Mouse (Mus musculus) NIH3T3 (cell line): ENCODE data around the gene Grk6.

ENCODE experiments used
- DNase-seq: peaks from one replicate; pipeline ENCODE4 v3.0.0-alpha.2; 2012; ENCODE audit warnings: low read depth

Gene Grk6

DNA sequence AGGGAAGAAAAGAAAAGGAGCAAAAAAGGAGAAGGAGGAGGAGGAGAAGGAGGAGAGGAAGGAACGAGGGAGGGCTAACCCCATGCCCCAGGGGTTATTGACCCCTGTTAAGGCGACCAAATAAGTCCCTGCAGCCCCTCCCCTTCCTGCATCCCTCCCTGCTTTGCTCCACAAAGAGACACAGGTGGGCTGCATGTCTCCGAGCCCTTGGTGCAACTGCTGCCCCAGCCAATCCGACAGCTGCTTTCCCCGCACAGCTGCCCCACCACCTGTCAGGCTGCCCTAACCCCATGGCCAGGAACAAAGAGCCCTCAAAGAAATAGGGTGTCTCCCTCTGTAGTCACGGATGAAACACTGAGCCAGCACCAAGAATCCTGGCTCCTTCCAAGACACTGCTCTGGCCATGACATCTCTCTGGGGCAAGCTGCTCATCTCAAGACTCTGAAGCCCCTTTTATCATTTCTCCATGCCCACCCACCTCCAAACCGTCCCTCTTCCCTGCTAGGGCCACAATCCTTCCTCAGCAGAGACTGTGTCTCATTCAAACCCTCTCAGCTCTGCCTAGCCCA is 39.7 kb downstream of the Grk6 start:
- DNase-seq = no peak

DNA sequence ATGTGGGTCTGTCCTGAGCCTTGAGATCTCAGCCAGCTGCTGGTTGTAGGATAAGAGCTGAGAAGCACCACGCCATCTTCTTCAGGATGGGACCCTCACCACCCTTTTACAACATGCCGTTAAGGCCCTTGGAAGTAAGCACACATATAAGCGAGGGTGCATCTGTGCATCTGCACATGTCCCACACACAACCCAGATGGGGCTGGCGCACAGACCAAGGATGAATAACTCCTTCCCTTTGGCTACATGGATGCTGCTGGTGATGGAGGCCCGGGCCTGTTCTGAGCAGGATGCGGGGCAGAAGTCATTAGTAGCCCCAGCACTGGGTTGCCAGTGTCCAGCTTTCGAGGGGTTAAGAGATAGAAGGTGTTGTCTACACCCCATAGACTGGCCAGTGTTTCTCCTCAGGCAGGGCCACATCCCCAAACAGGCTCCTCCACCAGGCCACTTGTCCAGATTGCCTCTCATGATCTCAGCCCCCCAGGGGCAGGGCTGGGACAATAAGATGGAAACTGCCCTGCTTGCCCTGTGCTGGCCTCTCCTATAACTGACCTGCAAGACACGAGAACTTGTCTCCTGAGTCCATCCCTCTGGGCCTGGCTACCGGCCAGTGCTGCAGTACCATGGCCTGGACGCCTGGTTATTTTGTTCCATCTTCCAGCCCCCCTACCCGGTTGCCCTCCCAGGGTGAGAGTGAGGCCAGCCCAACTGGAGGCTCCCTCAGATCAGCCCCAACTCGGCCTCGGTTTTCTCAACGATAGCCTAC is 41.3 kb downstream of the Grk6 start:
- peak; percentile 64 for DNase-seq

DNA sequence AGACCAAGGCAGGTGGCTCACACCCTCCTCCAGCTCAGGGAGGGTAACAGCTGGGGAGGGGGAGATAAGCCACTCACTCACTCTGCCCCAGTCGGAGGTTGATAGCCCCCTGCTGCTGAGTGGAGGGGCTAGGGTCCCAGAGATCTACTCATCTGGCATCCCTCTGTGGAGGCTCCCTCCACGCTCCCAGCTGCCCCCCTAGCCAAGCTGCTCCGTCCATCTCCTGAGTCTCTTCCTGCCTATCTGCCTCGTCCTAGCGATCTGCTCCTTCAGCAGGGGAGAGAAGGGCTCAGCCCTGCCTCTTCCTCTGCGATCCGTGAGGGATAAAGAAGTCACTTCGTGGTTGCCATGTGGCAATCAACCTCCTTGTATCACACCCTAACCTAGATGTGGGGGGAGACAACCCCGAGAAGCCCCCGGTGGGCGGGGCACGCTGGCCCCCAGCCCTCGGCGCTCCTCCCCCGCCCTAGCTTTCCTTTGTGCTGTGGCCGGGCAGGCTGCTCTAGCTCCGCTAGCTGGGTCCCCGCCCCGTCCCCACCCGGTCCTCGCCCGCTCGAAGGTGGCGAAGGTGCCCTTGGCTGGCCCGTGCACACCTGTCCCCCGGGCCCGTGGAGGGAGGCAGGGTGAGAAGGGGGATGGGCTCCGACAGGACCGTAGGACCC is 42.2 kb downstream of the Grk6 start:
- peak; percentile 53 for DNase-seq

DNA sequence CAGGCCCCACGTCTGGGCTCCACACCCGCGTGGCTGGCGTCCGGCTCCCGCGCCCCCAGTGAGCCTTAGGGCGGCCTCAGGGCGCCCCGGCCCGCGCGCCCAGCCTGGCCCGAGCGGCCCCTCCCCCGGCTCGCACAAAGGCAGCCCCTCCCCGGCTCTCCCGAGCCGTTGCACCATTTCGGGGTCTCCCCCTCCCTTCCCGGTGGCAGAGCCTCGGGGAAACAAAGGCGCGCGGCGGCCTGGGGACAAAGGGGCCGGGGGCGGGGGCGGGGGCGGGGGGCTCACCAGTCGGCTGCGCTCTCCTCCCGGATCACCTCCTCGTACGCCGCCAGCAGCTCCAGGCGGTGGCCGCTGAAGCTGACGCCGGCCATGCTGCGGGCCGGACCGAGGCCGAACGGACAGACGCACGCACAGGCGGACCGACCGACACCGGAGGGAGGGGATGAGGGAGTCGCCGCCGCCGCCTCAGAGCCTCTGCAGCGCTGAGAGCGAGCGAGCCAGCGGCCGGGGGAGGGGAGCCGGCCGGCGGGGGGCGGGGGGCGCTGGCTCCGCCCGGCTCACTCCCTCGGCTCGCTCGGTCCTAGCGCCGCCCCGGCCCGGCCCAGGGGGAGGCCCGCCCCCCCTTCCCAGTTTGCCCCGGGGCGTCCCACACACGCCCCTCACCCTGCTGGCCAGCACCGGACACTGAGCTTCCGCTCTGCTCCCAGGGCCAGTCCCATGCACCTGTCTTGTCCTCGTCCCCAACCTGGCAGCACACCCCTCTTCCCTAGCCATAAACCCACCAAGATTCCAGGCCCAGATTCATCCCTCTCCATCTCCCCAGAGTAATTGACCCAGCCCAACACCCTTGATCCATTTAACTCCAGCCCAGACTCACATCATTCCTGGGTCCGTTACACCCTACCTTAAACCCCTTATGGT is 43.0 kb downstream of the Grk6 start, which contains the start of gene Dbn1:
TSS of gene Dbn1 (minus strand) at position 534 of the 921 bp plus-strand sequence.
- DNase-seq = peak; percentile 71

DNA sequence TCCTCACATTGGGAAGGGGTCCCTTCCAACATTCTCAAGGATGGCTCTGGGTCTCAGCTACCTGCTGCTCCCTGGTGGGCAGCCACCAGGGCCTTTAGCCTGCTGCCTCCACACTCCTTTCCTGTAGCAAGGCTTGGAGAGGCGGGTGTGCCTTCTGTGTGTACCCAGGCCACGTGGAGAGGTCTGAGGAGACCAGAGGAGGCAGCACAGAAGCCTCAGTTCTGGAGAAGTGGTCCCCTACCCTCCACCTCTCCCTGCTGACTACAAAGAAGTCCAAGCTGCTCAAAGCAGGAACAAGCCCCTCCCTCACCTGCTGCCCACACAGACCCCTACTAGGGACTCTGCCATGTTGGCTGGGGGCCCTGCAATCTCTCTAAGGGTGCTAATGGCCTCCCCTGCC is 49.4 kb downstream of the Grk6 start:
- no peak for DNase-seq

DNA sequence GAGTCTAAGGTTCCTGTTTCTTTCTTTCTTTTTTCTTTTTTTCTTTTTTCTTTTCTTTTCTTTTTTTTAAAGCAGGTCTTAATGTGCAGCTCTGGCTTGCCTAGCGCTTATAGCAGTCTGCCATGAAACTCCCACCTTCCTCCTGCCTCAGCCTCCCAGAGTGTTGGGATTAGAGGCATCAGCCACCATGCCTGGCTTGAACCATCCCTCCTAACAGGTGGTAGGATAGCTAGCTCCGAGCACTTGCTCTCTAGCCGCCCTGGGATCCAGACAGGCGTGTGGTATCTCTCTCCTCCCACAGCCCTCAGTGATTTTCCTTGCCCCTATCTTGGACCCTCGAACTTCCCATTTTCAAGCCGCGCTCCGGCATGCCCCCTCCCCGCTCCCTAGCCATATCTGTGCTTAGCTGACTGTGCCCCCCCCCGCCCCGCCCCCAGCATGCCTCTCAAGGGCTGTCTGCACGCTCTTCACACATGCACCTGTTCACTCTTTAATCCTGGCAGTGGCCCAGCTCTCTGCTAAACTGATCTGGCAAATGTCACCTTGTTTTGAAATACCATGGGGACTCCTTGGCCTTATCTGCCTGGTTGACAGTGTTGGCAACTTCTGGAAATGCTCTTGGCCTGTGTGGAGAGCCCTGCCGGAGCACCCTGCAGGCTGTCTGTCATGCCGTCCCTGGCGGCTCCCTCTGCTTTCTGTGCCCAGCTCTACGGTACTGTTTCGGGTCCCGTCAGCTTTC is 50.2 kb downstream of the Grk6 start:
- DNase-seq = no peak

DNA sequence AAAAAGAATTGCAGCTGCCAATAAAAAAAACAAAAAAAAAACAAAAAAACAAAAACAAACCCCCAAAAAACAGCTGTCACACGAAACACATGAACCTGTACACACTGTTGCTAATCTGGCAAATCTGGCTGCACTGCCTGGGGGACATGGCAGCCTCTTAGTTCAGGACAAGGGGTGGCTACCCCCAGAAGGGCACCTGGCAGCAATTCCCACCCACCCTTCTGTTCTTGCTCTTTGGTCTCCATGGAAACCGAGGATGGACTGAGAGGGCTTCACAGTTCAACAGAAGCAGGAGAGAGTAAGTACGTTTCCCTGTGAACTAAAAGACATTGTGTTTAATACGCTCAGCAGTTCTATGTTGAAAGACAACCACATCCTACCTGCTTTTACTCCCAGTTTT is 50.8 kb downstream of the Grk6 start:
- no peak for DNase-seq

DNA sequence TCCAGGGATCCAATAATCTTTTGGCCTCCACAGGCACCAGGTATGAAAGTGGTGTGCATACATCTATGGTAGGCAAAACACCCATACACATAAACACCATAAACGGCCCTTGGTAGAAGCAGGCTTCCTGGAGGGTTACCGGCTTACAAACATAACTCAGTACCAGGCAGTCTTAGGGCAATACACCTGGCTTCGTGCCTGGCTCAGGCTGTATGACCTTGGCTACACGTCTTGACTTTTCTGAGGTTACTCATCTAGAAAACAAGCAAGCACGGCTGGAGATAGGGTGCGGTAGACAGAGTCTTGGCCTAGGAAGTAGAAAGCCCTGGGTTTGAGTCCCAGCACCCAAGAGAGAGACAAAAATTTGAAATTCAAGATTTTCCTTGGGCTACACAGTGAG is 51.8 kb downstream of the Grk6 start:
- DNase-seq = peak; percentile 16

DNA sequence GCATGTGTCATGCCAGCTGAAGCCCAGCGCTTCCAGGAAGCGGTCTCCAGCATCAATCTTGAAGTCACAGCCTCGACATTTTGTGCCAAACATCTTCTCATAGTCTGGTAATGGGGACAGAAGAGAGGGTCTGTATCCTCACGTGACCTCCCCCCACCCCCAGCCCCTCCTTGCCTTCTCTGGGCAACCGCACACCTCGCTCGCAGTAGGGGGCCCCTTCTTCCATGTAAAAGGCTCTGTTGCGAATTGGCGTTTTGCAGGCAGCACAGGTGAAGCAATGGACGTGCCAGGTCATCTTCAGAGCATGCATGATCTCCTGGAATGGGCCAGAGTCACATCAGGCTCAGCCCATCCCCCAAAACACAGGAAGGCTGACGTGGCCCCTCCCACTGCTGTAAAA is 54.0 kb downstream of the Grk6 start:
- DNase-seq = no peak

DNA sequence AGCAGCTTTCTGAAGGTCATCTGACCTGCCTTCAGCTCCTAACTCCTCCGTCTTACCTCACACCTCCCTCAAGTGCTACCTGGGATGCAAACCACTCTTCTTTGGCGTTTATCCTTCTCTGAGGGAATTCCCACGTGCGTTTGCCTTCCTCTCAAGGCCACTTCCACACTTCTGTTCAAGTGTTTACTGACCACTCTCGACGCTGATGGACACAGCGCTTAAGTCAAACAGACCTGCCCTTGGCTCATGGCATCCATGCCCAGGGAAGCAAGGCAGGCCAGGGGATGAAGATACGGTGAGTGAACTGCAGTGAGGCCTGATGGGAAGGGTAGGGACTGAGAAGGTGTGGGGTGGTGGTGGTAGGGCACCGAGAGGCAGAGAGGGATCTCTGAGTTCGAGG is 55.7 kb downstream of the Grk6 start:
- no peak for DNase-seq

DNA sequence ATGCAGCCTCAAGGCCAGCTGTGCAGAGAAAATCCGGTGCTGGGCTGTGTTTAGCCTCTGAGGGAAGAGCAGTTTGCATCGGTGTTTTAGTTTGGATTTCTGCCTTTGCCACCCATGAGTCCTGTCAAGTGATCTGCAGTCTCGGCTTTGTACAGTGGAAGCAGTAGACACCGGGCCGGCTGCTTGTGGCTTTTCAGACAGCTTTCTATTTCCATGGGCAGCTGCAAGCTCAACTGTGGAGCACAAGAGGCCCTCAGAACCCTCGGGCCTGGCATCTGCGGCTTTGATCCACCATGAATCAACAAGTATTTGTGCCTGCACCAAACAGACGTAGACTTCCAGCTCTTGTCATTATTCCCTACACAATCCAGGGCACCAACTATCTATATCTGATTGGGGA is 57.5 kb downstream of the Grk6 start:
- no peak for DNase-seq

DNA sequence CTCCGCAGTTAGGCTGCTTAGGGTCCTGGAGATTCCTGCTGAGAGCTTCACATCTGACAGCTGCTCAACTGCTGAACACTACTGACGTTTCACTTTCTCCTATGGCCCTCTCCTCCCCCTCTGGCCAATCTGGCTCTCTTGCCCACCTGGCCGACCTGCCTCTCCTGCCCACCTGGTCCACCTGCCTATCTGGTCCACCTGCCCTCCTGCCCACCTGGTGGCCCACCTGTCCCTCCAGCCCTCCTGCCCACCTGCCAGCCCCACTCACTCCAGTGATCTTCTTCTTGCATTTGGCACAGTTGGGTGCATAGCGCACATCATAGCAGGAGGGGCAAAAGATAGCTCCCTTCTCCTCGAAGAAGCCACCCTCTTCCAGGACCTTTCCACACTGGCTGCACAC is 59.5 kb downstream of the Grk6 start:
- DNase-seq = no peak

DNA sequence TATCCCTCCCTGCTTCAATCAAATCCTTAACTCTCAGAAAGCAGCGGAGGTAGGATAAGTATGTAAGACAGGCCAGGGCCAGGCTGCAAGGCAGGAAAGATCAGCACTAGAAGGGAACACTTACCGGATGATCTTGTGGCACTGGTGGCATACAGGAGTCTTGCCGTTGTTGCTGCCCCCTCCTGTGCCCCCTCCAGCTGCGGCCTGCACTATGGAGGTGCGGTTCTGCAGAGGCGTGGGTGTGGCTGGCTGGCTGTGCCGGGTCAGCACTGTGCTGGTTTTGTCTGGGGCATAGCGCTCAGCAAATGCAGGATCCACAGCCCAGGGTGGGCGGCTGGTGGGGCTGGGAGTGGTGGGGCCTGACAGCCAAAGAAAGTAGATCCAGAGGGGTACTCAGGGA is 60.9 kb downstream of the Grk6 start:
- no peak for DNase-seq

DNA sequence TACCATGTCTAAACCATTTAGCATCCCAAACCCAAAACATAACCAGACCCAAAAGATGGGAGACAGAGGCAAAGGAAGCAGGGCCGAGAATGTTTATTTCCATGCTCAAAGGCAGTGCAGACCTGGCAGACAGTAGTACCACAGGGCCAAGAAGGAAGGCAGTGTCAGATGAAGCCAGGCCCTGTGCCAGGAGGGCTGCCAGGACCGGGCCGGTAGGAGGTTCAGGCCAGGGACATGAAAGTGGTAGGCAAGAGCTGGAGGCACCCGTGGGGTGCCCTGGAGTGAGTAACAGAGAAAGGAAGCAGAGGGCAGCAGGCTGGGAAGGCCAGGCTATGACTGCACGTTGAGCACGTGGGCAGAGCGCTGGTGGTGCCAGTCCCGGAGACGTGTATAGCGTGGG is 61.8 kb downstream of the Grk6 start:
- DNase-seq = no peak

DNA sequence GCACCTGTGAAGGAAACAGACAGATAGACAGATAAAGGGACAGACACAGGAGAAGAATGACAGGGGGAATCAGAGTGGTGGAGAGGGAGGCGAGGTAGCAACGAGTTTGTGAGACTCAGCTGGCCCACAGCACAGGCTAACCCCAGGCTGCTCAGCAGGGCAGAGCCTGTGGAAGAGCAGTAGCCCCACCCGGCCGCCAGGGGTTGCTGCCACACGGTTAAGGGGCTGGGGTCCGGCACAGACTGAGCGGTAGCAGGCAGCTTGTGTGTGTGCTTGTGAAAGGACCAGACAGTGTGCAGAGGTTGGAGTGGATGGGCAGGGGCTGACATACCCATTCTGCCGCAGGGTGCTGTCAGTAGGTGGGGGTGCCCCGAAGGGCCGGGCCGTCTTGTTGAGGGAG is 63.0 kb downstream of the Grk6 start:
- no peak for DNase-seq

DNA sequence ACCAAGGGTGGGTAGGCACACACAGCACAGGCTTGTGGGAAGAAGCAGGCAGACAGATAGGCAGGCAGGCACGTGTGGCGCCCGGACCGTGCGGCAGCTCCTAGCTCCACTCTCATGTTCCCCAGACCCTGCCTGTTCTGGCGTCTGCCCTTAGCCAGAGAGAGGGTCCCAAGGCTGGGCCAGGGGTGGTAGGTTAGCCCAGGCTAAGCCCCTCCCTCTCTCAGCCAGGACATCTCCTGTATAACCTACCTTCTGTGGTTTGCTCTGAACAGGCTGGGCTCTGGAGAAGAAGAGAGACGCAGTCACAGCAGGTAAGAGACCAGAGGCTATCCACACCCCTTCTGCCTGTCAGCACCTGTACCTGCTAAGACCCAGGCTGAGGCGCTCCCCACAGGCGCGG is 63.7 kb downstream of the Grk6 start:
- no peak for DNase-seq

DNA sequence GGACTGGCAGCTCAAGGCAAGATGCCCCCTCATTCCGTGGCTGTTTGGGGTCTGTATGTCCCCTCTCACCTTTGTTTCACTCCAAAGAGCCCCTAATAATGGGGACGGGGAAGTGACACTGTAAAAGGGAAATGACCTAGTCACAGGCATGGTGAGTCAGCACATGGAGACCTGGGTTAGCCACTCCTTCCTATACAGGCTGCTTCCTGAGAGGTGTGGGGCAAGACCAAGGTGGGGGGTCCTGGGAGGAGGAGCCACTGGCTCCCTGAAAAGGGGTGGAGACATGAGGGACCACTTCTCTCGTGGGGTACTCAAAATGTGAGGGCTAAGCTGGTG is 65.4 kb downstream of the Grk6 start:
- no peak for DNase-seq
